Mouse (Mus musculus) hindbrain, postnatal 0 days (tissue): ENCODE data around the gene Noc2l. TPM values are rescaled to one million over a fixed set of nuclear protein-coding genes. Genes with fewer than 3 reads are reported as not detected.

Experiments used
- ATAC-seq: fragments of 200-750 bp; cut with Nextera tagmentation; 2 replicates; pipeline ENCODE4 v1.8.0; 2017; ENCODE audit warnings: mild to moderate bottlenecking, moderate TSS enrichment, moderate library complexity
- DNase-seq: peaks from one replicate; pipeline ENCODE4 v3.0.0-alpha.2; 2015; ENCODE audit warnings: low spot score
- H3K27ac ChIP-seq: fragments of 300-500 bp; sonication (generic); 2 replicates; pipeline ENCODE4 v1.5.1; 2014; ENCODE audit warnings: mild to moderate bottlenecking
- H3K27me3 ChIP-seq: fragments of 300-500 bp; sonication (generic); 2 replicates; pipeline ENCODE4 v1.6.1; 2014; ENCODE audit warnings: low read length, mixed read lengths; ENCODE audit not compliant: insufficient read depth
- H3K36me3 ChIP-seq: fragments of 300-500 bp; sonication (generic); 2 replicates; pipeline ENCODE4 v1.6.1; 2014; ENCODE audit warnings: low read length, mixed read lengths; ENCODE audit not compliant: insufficient read depth
- H3K4me1 ChIP-seq: fragments of 300-500 bp; sonication (generic); 2 replicates; pipeline ENCODE4 v1.6.1; 2014; ENCODE audit warnings: antibody characterized with exemption, low read length, mixed read lengths; ENCODE audit not compliant: insufficient read depth
- H3K4me2 ChIP-seq: fragments of 300-500 bp; sonication (generic); 2 replicates; pipeline ENCODE4 v1.6.1; 2014; ENCODE audit warnings: low read depth, mild to moderate bottlenecking, low read length, moderate library complexity, mixed read lengths
- H3K4me3 ChIP-seq: fragments of 300-500 bp; sonication (generic); 2 replicates; pipeline ENCODE4 v1.5.1; 2014; ENCODE audit warnings: low read length
- H3K9ac ChIP-seq: fragments of 300-500 bp; sonication (generic); replicated peaks from 2 replicates; pipeline ENCODE4 v1.6.1; 2014; ENCODE audit warnings: mild to moderate bottlenecking, low read length, moderate library complexity, mixed read lengths
- H3K9me3 ChIP-seq: fragments of 300-500 bp; sonication (generic); 2 replicates; pipeline ENCODE4 v1.6.1; 2016; ENCODE audit warnings: low read length, mixed read lengths
- CTCF ChIP-seq: IDR thresholded peaks from 2 replicates; pipeline ENCODE4 v1.5.1; 2016; ENCODE audit warnings: antibody characterized with exemption, control low read depth, low read depth
- WGBS: fragments of 180-500 bp; shearing (Covaris S2); extraction: QIAGEN DNeasy Blood & Tissue Kit; methylation state at CpG from one replicate; pipeline ENCODE4 v1.1.7; 2014; 5-methylcytosine and 5-hydroxymethylcytosine counted together
- polyA plus RNA-seq: library from polyadenylated mRNA; unstranded; fragments of >200 nt; fragmentation: Nextera tagmentation; extraction: Ambion mirVana; gene quantifications from 2 replicates; pipeline ENCODE4 v1.2.1, GENCODE M21; 2015
- total RNA-seq: library from RNA; depleted of rRNA; stranded (reverse); fragments of >200 nt; gene quantifications from 2 replicates; pipeline ENCODE4 v1.2.3, GENCODE M21; 2014

The Noc2l gene
- total and polyA plus RNA-seq, 2 experiments from 2014 or later = 43.8 to 79.8 TPM

DNA sequence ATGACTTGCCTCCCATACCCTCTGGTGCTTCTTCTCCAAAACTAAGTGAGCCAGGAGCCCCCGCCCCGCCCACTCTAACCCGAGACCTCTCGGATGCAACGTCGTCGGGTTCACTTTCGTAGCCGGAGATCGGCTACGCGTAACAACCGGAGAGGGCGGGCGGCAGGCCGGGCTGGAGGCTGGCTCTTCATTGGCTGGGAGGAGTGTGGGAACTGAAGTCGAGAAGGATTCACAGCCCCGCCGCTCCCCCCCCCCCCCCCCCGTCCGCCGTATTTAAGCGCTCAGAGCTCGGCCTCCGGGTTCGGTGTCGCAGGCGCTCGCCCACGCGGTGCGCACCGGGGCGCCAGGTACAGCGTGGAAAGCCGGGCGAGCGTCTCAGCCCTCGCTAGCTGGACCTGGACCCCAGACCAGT lies 32.8 kb upstream of the Noc2l start, which contains the start of gene AW011738:
Gene AW011738 (plus strand): TSS at position 304 of the 412 bp plus-strand sequence.
- under 1% methylated on average over 33 of the region's 39 CpGs for WGBS
- Histone ChIP-seq H3K4me3 (peak within 1 kb of the TSS; percentile 59), H3K9ac (peak within 1 kb of the TSS; percentile 78), H3K4me1 (no peaks in the 10 kb centered on the region), H3K9me3 (no peaks in the 10 kb centered on the region), H3K27ac (peak within 1 kb of the TSS; percentile 82), H3K27me3 (no peaks in the 10 kb centered on the region), H3K4me2 (peak within 1 kb of the TSS; percentile 94), H3K36me3 (no peaks in the 10 kb centered on the region)
- ATAC-seq (peak; percentile 86), DNase-seq (peak; percentile 84)
- TF ChIP-seq CTCF = no peak

GRCm38 (mm10) chr4:156203413-156204131 lies 32.2 kb upstream of the Noc2l start:
- peak overlapping the region; percentile 94 for H3K4me2 ChIP-seq
- H3K27me3 ChIP-seq = no peaks in the 10 kb centered on the region
- WGBS = under 1% methylated on average over 48 of the region's 49 CpGs
- H3K36me3 ChIP-seq = no peaks in the 10 kb centered on the region
- ATAC-seq = peak; percentile 61
- TF ChIP-seq CTCF = no peak
- peak overlapping the region; percentile 59 for H3K4me3 ChIP-seq
- H3K4me1 ChIP-seq = no peaks in the 10 kb centered on the region
- H3K9ac ChIP-seq = peak overlapping the region; percentile 78
- H3K9me3 ChIP-seq = no peaks in the 10 kb centered on the region
- peak; percentile 51 for DNase-seq
- H3K27ac ChIP-seq = peak overlapping the region; percentile 82

GRCm38 (mm10) chr4:156208872-156209271 lies 26.9 kb upstream of the Noc2l start:
- no peak overlapping the region for H3K27ac ChIP-seq
- H3K27me3 ChIP-seq = no peaks in the 10 kb centered on the region
- no peak overlapping the region for H3K4me3 ChIP-seq
- no peak overlapping the region for H3K4me2 ChIP-seq
- H3K9ac ChIP-seq = no peak overlapping the region
- no peaks in the 10 kb centered on the region for H3K4me1 ChIP-seq
- no peak for DNase-seq
- WGBS = 90% methylated on average over 4 of the region's 4 CpGs
- TF ChIP-seq CTCF = no peak
- no peak for ATAC-seq
- no peaks in the 10 kb centered on the region for H3K9me3 ChIP-seq
- H3K36me3 ChIP-seq = no peaks in the 10 kb centered on the region

- WGBS = 81% methylated on average over 13 of the region's 13 CpGs
Measured at GRCm38 (mm10) chr4:156209963-156210635, 25.7 kb upstream of the Noc2l start.

GRCm38 (mm10) chr4:156213134-156213533 lies 22.7 kb upstream of the Noc2l start:
- WGBS = 92% methylated on average over 13 of the region's 13 CpGs

More at GRCm38 (mm10) chr4:156209963-156210635, 25.7 kb upstream of the Noc2l start:
- Histone ChIP-seq H3K4me3 (no peak overlapping the region), H3K4me1 (no peaks in the 10 kb centered on the region), H3K4me2 (no peak overlapping the region), H3K36me3 (no peaks in the 10 kb centered on the region), H3K9me3 (no peaks in the 10 kb centered on the region), H3K9ac (no peak overlapping the region), H3K27me3 (no peaks in the 10 kb centered on the region), H3K27ac (no peak overlapping the region)
- DNase-seq = no peak
- TF ChIP-seq CTCF = no peak
- no peak for ATAC-seq

DNA sequence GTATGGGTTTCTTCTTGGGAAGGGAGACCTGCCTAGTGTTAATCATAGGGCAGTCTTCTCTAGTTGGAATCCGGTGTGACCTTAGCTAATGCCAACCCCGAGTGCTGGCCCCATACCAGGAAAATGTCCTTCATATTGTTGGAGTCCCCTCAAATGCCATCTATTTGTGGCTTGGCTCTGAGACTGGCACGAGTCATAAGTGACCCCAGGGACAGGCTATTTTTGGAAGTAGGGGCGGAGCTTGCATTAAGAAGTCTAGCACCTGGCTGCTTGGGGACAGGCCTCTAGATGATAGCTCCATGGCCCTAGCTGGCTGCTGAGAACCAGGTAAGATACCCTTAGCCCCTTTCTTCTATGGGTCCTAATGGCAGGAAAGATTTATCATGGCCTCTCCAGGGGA lies 20.2 kb upstream of the Noc2l start, which contains the start of gene Perm1:
Gene Perm1 (plus strand): TSS at position 220 of the 400 bp plus-strand sequence.
- no peak within 1 kb of the TSS for H3K4me2 ChIP-seq
- no peak for DNase-seq
- H3K9me3 ChIP-seq = no peaks in the 10 kb centered on the region
- no peaks in the 10 kb centered on the region for H3K36me3 ChIP-seq
- H3K4me1 ChIP-seq = no peaks in the 10 kb centered on the region
- H3K27ac ChIP-seq = no peak within 1 kb of the TSS
- 61% methylated on average over 4 of the region's 4 CpGs for WGBS
- H3K27me3 ChIP-seq = no peaks in the 10 kb centered on the region
- TF ChIP-seq CTCF = no peak
- H3K4me3 ChIP-seq = no peak within 1 kb of the TSS
- no peak within 1 kb of the TSS for H3K9ac ChIP-seq
- no peak for ATAC-seq

More at GRCm38 (mm10) chr4:156213134-156213533, 22.7 kb upstream of the Noc2l start:
- DNase-seq = no peak
- Histone ChIP-seq H3K4me3 (no peak overlapping the region), H3K9me3 (no peaks in the 10 kb centered on the region), H3K4me1 (no peaks in the 10 kb centered on the region), H3K27ac (no peak overlapping the region), H3K27me3 (no peaks in the 10 kb centered on the region), H3K36me3 (no peaks in the 10 kb centered on the region), H3K4me2 (no peak overlapping the region), H3K9ac (no peak overlapping the region)
- ATAC-seq = no peak
- no peak for TF ChIP-seq CTCF
